Mouse (Mus musculus) retina, adult 2 months (tissue): ENCODE results near the gene Cracr2a.

Experiments
- DNase-seq: peaks from one replicate; pipeline ENCODE4 v3.0.0-alpha.2; 2012; ENCODE audit warnings: low read depth, low spot score

Gene Cracr2a

DNA sequence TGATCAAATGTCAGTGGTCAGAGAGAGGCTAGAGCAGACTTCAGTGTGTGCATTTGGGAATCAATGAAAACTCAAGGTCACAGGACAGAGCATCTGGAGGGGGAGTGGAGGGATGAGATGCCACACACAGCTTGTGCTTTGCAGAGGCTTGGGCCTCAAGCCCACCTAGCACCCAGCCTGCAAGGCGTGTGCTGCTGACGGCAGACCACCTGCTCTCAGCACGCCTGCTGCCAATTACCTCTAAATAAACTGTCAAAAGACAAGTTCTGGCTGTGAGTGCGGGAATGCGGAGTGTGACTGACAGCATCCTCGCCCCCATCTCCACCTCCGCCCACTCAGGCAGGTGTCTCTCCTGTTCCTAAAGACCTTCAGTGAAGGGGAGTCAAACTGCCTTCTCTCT, 131.2 kb downstream of the Cracr2a start:
- no peak for DNase-seq

DNA sequence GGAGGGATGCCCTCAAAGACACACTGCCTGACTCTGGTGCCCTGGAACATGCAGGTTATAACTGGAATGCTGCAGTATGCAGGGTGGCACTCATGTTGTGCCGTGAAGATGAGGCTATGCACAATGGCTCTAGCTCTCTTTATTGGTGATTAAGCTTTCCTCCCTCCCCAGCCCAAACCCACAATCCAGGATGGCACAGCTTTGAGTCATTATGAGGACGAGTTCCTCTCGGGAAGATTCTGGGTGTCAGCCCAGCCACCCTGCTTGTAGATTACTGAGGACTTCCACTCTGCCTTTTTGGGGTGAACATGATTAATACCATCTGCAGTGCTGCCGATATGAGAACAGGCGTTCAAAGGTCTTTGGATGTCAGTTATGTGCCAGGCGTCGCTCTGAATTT, 132.5 kb downstream of the Cracr2a start:
- DNase-seq: no peak

DNA sequence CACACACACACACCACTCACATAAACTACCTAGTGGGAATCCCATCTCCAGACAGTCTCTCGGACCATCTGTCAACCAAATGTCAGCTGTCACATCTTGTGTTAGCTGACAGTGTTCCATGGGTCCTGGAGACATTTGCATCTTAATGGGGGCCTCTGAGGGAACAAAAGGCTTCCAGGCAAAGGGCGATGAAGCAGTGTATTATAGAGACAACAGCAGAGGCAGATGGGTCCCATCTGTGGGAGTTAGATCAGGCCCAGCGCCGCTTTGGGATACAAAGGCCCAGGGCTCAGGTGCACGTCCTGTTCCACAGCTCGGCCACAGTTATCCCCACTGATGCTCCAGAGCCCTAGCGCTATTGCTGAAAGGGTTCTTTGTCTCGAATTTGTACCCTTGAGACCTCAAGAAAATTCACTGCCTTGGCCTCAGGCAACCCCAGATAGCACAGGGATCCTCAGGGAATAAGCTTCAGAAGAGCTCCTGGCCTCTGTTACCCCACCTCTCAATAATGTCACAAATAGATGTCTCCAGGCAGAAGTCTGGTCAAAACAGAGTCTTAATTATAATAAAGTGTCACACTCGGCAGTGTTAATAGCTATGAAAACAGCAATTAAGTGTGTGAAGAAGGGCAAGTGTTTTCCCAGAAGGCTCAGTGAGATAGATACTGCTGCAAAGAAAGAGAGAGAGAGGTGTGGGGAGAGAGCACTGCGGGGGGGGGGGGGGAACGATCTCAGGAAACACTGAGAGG, 140.1 kb downstream of the Cracr2a start:
- peak; percentile 9 for DNase-seq

DNA sequence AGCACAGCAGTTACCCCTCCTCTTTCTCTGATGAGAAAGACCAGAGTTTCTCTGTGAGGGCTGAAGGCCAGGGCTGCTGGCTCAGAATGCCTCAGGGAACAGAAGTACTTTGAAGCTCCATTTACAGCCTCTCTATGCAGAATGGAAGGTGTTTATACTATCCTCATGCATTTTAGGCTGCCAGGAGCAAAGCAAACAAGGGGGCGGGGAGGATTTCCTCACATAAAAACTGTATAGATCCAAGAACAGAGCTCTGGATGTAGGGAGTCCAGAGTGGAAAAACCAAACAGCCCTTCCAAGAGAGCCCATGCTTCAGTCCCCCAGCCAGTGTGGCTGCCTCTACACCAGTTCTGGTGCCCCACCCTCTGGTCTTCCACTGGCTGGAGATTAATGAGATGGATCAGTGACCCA, 147.1 kb downstream of the Cracr2a start:
- DNase-seq: no peak

DNA sequence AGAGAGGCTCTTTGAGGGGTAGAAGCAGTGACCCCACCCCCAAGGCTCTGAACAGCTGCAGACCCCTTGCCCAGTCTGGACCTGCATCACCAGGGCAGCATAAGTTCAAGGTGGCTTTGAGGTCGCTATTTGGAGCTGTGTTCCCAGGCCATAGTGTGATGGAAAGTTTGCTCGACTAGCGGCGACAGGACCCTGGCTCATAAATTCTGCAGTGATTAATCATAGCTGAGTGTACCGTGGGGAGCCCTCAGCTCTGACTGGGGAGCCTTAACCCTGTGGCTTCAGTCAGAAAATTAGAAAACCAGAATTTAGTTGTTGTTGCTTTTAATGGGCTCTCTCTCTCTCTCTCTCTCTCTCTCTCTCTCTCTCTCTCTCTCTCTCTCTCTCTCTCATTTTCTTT, 153.8 kb downstream of the Cracr2a start:
- DNase-seq: no peak

DNA sequence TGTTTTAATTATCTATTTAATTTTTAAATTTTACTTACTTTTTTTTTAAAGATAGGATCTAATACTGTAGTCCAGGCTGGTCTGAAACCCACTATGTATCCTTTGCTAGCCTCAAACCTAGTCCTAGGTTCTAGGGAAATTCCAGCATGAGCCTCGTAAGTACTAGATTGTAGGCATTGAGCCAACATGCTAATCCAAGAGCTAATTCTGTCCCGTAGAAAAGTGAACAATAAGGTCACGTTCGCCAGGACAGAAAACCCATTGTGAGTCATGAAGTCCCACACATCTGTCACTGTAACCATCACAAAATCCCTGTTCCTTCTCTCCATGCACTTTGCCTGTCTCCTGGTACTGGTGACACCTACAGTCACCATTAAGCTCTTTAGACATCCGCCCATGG, 154.3 kb downstream of the Cracr2a start:
- DNase-seq: no peak

DNA sequence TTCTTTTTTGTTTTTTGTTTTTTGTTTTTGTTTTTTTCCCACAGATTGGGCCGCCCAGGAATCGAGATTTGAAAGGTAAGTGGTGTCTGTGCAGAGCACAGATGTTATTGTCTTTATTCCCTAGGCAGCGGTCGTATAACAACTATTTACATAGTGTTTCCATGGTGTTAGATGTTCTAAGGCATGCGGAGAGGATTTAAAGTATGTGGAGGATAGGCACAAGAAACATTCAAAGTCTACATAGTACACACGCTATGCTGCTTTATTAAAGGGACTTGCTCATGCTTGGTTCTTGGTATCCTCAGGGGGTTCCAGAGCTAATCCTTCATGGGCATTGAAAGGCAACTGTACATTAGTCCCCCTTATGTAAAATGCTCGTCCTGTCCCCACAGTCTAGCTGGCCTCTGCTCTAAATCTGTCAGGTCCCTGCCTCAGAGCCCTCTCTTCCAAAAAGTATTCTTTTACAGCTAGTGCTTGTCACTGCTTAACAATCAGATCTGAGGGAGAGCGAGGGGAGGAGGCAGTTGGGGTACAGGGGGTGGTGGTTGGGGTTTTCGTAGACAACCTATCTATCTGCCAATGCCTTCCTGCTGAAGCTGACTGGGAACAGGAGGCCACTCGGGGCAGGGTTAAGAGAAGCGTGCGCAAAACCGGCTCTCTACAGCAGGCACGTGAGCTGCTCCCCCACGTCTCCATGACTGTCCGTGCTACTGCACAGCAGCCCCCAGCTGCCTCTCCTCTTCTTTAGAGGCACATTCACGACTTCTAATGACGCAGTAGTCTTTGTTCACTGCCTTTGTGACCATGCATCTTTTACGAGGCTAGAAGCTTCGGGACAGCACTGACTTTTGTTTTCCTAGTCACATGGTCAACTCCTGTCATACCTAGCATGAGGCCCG, 156.3 kb downstream of the Cracr2a start:
- DNase-seq: no peak

DNA sequence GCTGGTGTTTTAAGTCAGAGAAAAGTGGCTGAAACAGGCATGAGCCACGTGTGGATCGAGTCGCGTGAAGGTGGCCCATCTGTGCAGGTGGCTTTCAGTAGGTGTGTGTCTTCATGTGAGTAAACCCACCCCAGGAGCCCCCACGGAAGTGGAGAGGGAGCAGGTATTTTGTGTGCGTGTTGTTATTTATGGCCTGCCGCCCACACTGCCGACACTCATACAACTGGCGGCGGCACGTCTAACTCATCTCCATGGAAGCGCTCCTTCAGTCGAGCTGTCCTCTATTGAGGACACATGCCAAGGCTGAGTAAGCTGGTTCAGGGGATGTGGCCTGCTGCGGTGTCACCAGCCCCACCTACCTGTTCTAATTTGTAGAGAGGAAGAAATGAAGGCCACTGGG, 158.7 kb downstream of the Cracr2a start:
- DNase-seq: no peak

DNA sequence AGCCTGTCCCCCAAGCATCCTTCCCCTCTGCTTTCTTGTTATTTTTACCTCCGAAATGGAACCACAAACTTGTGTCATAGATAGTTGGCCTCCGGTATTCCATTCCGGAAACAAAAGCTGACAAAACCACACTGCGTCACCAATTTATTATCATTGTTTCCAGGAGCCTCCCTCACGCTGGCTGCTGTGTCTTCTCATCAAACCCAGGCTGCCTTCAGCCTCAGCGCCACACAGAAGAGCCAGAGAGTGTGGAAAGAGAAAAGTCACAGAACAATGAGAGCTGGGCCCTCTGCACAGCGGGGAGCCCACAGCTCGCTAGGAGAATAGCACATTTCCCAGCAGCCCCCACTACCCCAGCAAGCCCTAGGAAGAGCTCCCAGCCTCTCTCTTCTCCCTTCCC, 162.0 kb downstream of the Cracr2a start:
- no peak for DNase-seq
